Mouse (Mus musculus): ENCODE data around the gene Slc2a6. TPM values are rescaled to one million over a fixed set of nuclear protein-coding genes. Genes with fewer than 3 reads are reported as not detected.

Slc2a6 gene
- polyA plus RNA-seq, 1 experiment, result 0.02 TPM

DNA sequence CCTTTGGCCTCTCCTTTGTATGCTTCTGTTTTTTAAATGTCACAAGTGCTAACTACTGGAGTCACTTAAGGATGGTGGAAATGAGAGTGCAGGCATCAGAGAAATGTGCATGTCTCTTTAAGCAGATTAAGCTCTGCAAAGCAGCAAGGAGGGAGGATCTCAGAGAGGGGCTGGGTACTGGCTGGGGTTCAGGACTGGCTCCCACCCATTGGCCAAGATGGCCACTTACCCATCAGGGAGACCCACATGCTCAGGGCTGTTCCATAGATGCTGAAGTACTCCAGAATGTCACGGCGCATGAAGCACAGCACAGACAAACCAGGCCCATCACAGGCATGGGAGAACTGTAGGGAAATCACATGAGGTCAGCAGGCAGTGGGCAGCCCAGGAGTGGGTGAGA lies 39.3 kb upstream of the Slc2a6 start:
- TF ChIP-seq GATA1 (IDR thresholded peaks at IDR 0.05; ENCODE audit: low read length) (no peak), TAL1 (IDR thresholded peaks at IDR 0.05; ENCODE audit: low read length) (no peak)

DNA sequence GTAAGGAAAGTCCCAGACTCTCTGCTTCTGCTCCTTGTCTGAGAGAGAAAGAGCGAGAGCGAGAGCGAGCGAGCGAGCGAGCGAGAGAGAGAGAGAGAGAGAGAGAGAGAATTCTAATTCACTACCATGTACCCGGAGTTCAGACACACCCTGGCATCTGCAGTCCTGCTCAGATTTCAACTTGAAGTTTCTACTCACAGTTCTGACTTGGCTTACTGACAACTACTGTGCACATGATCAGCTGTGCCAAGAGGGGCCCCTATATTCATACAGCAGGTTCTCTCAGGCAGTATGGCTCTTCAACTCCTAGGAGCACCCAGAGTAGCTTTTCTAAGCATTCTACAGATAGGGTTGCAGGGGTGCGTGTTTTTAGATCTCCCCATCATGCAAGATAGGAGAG lies 31.4 kb upstream of the Slc2a6 start:
- TF ChIP-seq GATA1 (IDR thresholded peaks at IDR 0.05; ENCODE audit: low read length) (no peak), TAL1 (IDR thresholded peaks at IDR 0.05; ENCODE audit: low read length) (no peak)
- no peaks in the 10 kb centered on the region for H3K36me3 ChIP-seq (ENCODE audit: control insufficient read depth)
- no peaks in the 10 kb centered on the region for H3K9me3 ChIP-seq (ENCODE audit: control insufficient read depth, low read length)
- no peaks in the 10 kb centered on the region for H3K4me1 ChIP-seq (ENCODE audit: control insufficient read depth)
- H3K4me3 ChIP-seq (replicated peaks), result no peak overlapping the region
- no peaks in the 10 kb centered on the region for H3K27me3 ChIP-seq (ENCODE audit: control insufficient read depth)

More for the DNA sequence above, 39.3 kb upstream of the Slc2a6 start:
- H3K27me3 ChIP-seq (ENCODE audit: control insufficient read depth), result no peaks in the 10 kb centered on the region
- H3K36me3 ChIP-seq (ENCODE audit: control insufficient read depth), result no peaks in the 10 kb centered on the region
- H3K4me3 ChIP-seq (replicated peaks), result no peak overlapping the region
- no peaks in the 10 kb centered on the region for H3K9me3 ChIP-seq (ENCODE audit: control insufficient read depth, low read length)
- no peaks in the 10 kb centered on the region for H3K4me1 ChIP-seq (ENCODE audit: control insufficient read depth)

DNA sequence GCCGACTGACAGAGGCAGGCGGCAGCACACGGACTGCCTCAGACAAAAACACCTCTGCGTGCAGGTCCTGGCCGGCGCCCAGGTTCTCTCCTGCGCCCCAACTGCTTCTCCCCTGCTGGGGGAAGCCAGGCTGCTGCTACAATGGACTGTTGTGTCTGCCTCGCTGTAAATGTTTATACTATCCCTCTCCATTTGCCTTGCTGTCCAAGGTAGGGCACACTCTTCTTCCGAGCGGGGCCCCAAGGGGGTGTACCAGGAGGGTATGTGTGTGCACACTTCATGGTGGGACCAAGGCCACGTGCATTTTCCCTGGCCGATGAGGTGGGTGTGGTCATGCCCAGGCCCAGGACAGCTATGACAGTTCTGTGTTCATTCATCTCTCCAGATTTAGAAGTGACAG lies 31.0 kb upstream of the Slc2a6 start:
- Histone ChIP-seq H3K4me1 (ENCODE audit: control insufficient read depth) (no peaks in the 10 kb centered on the region), H3K9me3 (ENCODE audit: control insufficient read depth, low read length) (no peaks in the 10 kb centered on the region), H3K27me3 (ENCODE audit: control insufficient read depth) (no peaks in the 10 kb centered on the region), H3K36me3 (ENCODE audit: control insufficient read depth) (no peaks in the 10 kb centered on the region), H3K4me3 (replicated peaks) (no peak overlapping the region)
- TF ChIP-seq TAL1 (IDR thresholded peaks at IDR 0.05; ENCODE audit: low read length) (no peak), GATA1 (IDR thresholded peaks at IDR 0.05; ENCODE audit: low read length) (no peak)

DNA sequence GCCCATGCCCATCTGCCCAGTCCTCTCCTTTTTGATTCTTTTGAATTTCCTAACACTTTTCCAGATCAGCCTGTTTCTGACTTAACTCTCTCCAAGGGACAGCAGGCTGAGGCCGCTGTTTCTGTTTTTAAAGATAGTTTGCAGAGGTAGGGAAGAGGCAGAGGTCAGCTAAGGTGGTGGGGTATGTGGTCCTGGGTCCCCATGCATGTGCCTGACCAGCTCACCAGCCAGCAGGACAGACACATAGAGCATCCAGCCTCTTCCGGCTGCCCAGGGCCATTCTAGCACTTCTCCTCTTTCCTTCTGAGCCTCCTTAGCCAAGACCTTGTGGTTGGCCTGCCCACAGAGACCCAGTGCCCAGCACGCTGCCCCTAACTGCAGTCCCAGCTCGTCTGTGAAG lies 30.5 kb upstream of the Slc2a6 start:
- H3K4me1 ChIP-seq (ENCODE audit: control insufficient read depth), result no peaks in the 10 kb centered on the region
- no peaks in the 10 kb centered on the region for H3K9me3 ChIP-seq (ENCODE audit: control insufficient read depth, low read length)
- no peak overlapping the region for H3K4me3 ChIP-seq (replicated peaks)
- H3K27me3 ChIP-seq (ENCODE audit: control insufficient read depth), result no peaks in the 10 kb centered on the region
- no peaks in the 10 kb centered on the region for H3K36me3 ChIP-seq (ENCODE audit: control insufficient read depth)
- TF ChIP-seq TAL1 (IDR thresholded peaks at IDR 0.05; ENCODE audit: low read length) (no peak), GATA1 (IDR thresholded peaks at IDR 0.05; ENCODE audit: low read length) (no peak)

DNA sequence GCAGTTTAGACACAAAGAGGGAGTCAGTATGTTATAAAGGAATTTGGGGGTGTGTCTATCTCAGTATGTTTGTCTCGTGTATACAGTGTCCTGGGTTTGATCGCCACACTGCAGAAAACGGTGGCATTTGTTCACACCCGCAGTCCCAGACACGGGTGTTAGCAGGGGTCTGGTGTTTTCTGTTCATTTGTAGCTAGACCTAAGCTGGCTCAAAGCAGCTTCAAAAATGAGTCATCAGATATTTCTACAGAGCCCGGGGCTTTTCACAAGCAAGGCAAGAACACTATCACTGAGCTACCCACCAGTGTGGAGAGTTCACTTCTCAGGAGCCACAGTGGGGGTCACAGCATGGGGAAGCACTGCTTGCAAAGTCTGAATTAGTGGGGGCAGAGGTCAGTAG lies 21.6 kb upstream of the Slc2a6 start:
- Histone ChIP-seq H3K4me3 (replicated peaks) (no peak overlapping the region), H3K36me3 (ENCODE audit: control insufficient read depth) (no peaks in the 10 kb centered on the region), H3K9me3 (ENCODE audit: control insufficient read depth, low read length) (no peaks in the 10 kb centered on the region), H3K27me3 (ENCODE audit: control insufficient read depth) (no peaks in the 10 kb centered on the region), H3K4me1 (ENCODE audit: control insufficient read depth) (no peaks in the 10 kb centered on the region)
- TF ChIP-seq TAL1 (IDR thresholded peaks at IDR 0.05; ENCODE audit: low read length) (no peak), GATA1 (IDR thresholded peaks at IDR 0.05; ENCODE audit: low read length) (no peak)

DNA sequence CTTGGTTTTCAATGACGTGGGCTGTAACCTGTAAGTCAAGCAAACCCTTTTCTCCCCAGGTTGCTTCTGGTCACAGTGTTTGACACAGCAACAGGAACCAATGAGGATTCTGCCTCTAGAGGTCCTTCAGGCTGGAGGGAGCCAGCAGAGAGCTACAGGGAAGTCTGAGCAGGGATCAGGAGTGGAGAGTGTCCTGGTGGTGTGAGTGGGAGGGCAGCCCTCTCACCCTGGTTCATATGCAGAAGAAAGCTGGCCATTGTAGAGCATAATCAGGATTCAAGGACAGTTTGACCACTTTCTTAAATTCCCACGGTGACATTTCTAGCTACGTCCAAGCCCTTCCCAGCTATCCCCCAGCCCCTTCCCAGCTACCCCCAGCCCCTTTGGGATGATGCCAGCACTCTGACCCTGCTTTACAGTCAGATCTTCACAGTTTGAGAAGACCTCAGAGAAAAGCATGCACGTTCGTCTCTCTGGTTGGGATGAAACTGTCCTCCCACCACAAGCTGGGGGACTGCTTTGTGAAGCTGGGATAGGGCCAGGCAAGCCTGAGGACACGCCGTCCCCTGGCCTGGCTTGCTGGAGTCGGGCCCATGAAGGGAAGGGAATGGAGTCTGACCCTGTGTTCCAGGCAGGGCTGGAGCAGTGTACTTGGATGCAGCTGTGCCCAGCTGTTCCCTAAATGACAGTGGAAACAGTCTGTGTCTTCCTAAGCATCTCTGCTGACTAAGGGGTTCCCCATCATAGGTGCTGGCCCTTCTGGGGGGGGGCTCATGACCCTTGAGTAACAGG lies 18.4 kb upstream of the Slc2a6 start:
- H3K27me3 ChIP-seq (ENCODE audit: control insufficient read depth), result no peaks in the 10 kb centered on the region
- TF ChIP-seq GATA1 (IDR thresholded peaks at IDR 0.05; ENCODE audit: low read length), result no peak
- no peak for TF ChIP-seq TAL1 (IDR thresholded peaks at IDR 0.05; ENCODE audit: low read length)
- H3K4me3 ChIP-seq (replicated peaks), result no peak overlapping the region
- H3K9me3 ChIP-seq (ENCODE audit: control insufficient read depth, low read length), result no peaks in the 10 kb centered on the region
- no peaks in the 10 kb centered on the region for H3K4me1 ChIP-seq (ENCODE audit: control insufficient read depth)
- no peaks in the 10 kb centered on the region for H3K36me3 ChIP-seq (ENCODE audit: control insufficient read depth)

DNA sequence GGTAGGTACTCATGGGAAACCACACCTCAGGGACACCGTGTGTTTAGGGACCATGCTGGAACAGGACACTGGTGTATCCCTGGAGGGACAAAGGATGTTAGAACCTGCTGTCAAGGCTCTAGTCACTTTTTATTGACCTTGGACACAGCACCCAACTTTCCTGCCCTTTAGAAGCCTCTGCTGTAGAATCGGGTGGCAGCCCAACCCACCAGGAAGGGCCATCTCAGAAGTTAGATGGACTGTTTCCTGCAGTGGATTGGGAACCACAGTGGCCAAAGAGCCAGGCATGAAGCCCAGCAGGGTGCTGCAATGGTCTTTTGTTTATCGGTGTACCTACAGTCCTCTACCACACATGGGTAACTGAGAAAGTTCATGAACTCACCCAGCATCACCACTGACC lies 16.8 kb upstream of the Slc2a6 start:
- no peaks in the 10 kb centered on the region for H3K36me3 ChIP-seq (ENCODE audit: control insufficient read depth)
- TF ChIP-seq GATA1 (IDR thresholded peaks at IDR 0.05; ENCODE audit: low read length) (no peak), TAL1 (IDR thresholded peaks at IDR 0.05; ENCODE audit: low read length) (no peak)

DNA sequence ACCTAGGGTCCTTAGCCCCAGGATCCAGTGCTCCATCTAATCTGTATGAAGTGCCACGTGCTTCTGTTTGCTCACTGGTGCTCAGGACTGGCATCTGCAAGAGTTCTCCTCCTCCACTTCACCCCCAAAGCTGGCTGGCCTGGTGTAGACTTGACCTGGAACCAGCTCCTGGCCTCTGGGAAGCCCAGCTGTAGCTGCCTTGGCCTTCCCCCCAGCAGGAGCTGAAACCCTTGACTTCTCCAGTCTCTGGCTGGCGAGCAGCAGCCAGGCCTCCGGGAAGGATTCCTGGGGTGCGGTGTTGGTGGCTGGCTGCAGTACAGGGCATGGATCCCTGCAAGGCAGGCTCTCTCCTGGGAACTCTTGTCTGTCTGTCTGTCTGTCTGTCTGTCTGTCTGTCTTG lies 16.4 kb upstream of the Slc2a6 start:
- H3K4me3 ChIP-seq (replicated peaks), result no peak overlapping the region
- no peaks in the 10 kb centered on the region for H3K27me3 ChIP-seq (ENCODE audit: control insufficient read depth)
- no peaks in the 10 kb centered on the region for H3K4me1 ChIP-seq (ENCODE audit: control insufficient read depth)
- TF ChIP-seq TAL1 (IDR thresholded peaks at IDR 0.05; ENCODE audit: low read length), result no peak
- TF ChIP-seq GATA1 (IDR thresholded peaks at IDR 0.05; ENCODE audit: low read length), result no peak
- no peaks in the 10 kb centered on the region for H3K9me3 ChIP-seq (ENCODE audit: control insufficient read depth, low read length)
- no peaks in the 10 kb centered on the region for H3K36me3 ChIP-seq (ENCODE audit: control insufficient read depth)

More for the DNA sequence above, 16.8 kb upstream of the Slc2a6 start:
- Histone ChIP-seq H3K27me3 (ENCODE audit: control insufficient read depth) (no peaks in the 10 kb centered on the region), H3K9me3 (ENCODE audit: control insufficient read depth, low read length) (no peaks in the 10 kb centered on the region), H3K4me3 (replicated peaks) (no peak overlapping the region), H3K4me1 (ENCODE audit: control insufficient read depth) (no peaks in the 10 kb centered on the region)

DNA sequence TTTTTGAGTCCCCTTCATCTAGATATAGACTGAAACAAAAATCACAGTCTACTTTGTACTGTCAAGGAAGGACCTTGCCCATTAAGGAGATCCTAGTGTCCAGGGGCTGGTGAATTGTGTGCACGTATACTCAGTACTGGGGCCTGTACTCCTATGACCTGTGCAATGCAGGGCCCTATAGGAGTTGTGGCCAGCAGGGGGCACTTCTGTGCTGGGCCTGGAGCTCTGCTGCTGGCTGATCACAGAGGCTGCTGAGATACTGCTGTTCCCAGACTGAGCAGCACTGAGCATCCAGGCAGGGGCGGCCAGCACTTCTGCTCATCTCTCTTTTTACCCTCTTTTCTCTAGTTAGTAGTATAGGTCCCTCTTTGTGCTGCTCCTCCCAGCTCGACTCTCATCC lies 15.7 kb upstream of the Slc2a6 start:
- Histone ChIP-seq H3K36me3 (ENCODE audit: control insufficient read depth) (no peaks in the 10 kb centered on the region), H3K9me3 (ENCODE audit: control insufficient read depth, low read length) (no peaks in the 10 kb centered on the region), H3K4me3 (replicated peaks) (no peak overlapping the region), H3K27me3 (ENCODE audit: control insufficient read depth) (no peaks in the 10 kb centered on the region), H3K4me1 (ENCODE audit: control insufficient read depth) (no peaks in the 10 kb centered on the region)
- no peak for TF ChIP-seq TAL1 (IDR thresholded peaks at IDR 0.05; ENCODE audit: low read length)
- TF ChIP-seq GATA1 (IDR thresholded peaks at IDR 0.05; ENCODE audit: low read length), result no peak
